Mouse (Mus musculus) hindbrain, embryonic 11.5 days (tissue): ENCODE results near the gene Samd15. TPM values are rescaled to one million over a fixed set of nuclear protein-coding genes. Genes with fewer than 3 reads are reported as not detected.

Experiments used
- ATAC-seq: fragments of 200-750 bp; cut with Nextera tagmentation; 2 replicates; pipeline ENCODE4 v1.8.0; 2017; ENCODE audit warnings: mild to moderate bottlenecking, moderate TSS enrichment, moderate library complexity; ENCODE audit not compliant: low FRiP score
- DNase-seq: peaks from one replicate; pipeline ENCODE4 v3.0.0-alpha.2; 2015; ENCODE audit warnings: low spot score
- H3K27ac ChIP-seq: fragments of 300-500 bp; sonication (generic); 2 replicates; pipeline ENCODE4 v1.5.1; 2014; ENCODE audit warnings: mild to moderate bottlenecking, low read depth, low read length
- H3K27me3 ChIP-seq: fragments of 300-500 bp; sonication (generic); 2 replicates; pipeline ENCODE4 v1.6.1; 2014; ENCODE audit warnings: mild to moderate bottlenecking, low read length, moderate library complexity, mixed read lengths; ENCODE audit not compliant: control insufficient read depth, insufficient read depth
- H3K36me3 ChIP-seq: fragments of 300-500 bp; sonication (generic); 2 replicates; pipeline ENCODE4 v1.6.1; 2014; ENCODE audit warnings: mild to moderate bottlenecking, low read length, moderate library complexity, mixed read lengths; ENCODE audit not compliant: control insufficient read depth, insufficient read depth
- H3K4me1 ChIP-seq: fragments of 300-500 bp; sonication (generic); replicated peaks from 2 replicates; pipeline ENCODE4 v1.6.1; 2014; ENCODE audit warnings: low read length, mixed read lengths; ENCODE audit not compliant: control insufficient read depth, insufficient read depth
- H3K4me2 ChIP-seq: fragments of 300-500 bp; sonication (generic); replicated peaks from 2 replicates; pipeline ENCODE4 v1.6.1; 2014; ENCODE audit warnings: mild to moderate bottlenecking, low read depth, low read length
- H3K4me3 ChIP-seq: fragments of 300-500 bp; sonication (generic); 2 replicates; pipeline ENCODE4 v1.5.1; 2014; ENCODE audit warnings: low read depth, low read length
- H3K9ac ChIP-seq: fragments of 300-500 bp; sonication (generic); 2 replicates; pipeline ENCODE4 v1.6.1; 2014; ENCODE audit warnings: low read depth, low read length
- H3K9me3 ChIP-seq: fragments of 300-500 bp; sonication (generic); 2 replicates; pipeline ENCODE4 v1.6.1; 2016; ENCODE audit warnings: low read length; ENCODE audit not compliant: control insufficient read depth
- WGBS: fragments of 180-500 bp; shearing (Covaris S2); extraction: QIAGEN DNeasy Blood & Tissue Kit; methylation state at CpG from one replicate; pipeline ENCODE4 v1.1.7; 2014; 5-methylcytosine and 5-hydroxymethylcytosine counted together
- polyA plus RNA-seq: library from polyadenylated mRNA; unstranded; fragments of >200 nt; fragmentation: Nextera tagmentation; extraction: Ambion mirVana; gene quantifications from 2 replicates; pipeline ENCODE4 v1.2.1, GENCODE M21; 2014

The Samd15 gene
- polyA plus RNA-seq, 1 experiment from 2014 or later = 1.4 TPM

GRCm38 (mm10) chr12:87217596-87217995, 18.1 kb downstream of the Samd15 start:
- Histone ChIP-seq H3K4me2 (no peak overlapping the region), H3K27ac (no peak overlapping the region), H3K9me3 (no peaks in the 10 kb centered on the region), H3K4me1 (no peaks in the 10 kb centered on the region), H3K27me3 (no peaks in the 10 kb centered on the region), H3K9ac (no peak overlapping the region), H3K36me3 (no peaks in the 10 kb centered on the region), H3K4me3 (no peak overlapping the region)
- no peak for ATAC-seq
- DNase-seq = no peak

GRCm38 (mm10) chr12:87219362-87219761, 19.8 kb downstream of the Samd15 start:
- ATAC-seq = no peak
- WGBS = 78% methylated on average over 7 of the region's 7 CpGs
- no peak overlapping the region for H3K4me3 ChIP-seq

GRCm38 (mm10) chr12:87224950-87225349, 25.4 kb downstream of the Samd15 start:
- H3K4me2 ChIP-seq = no peak overlapping the region
- H3K4me3 ChIP-seq = no peak overlapping the region
- H3K4me1 ChIP-seq = no peaks in the 10 kb centered on the region
- H3K27me3 ChIP-seq = no peaks in the 10 kb centered on the region
- no peak for DNase-seq
- no peak overlapping the region for H3K27ac ChIP-seq
- H3K9ac ChIP-seq = no peak overlapping the region
- H3K9me3 ChIP-seq = no peaks in the 10 kb centered on the region
- WGBS = 71% methylated on average over 10 of the region's 10 CpGs
- ATAC-seq = no peak
- H3K36me3 ChIP-seq = no peaks in the 10 kb centered on the region

More at GRCm38 (mm10) chr12:87219362-87219761, 19.8 kb downstream of the Samd15 start:
- Histone ChIP-seq H3K4me1 (no peaks in the 10 kb centered on the region), H3K9me3 (no peaks in the 10 kb centered on the region), H3K9ac (no peak overlapping the region), H3K27ac (no peak overlapping the region), H3K36me3 (no peaks in the 10 kb centered on the region), H3K27me3 (no peaks in the 10 kb centered on the region), H3K4me2 (no peak overlapping the region)
- no peak for DNase-seq

- Histone ChIP-seq H3K4me2 (no peak overlapping the region), H3K4me3 (no peak overlapping the region), H3K27ac (no peak overlapping the region), H3K9ac (no peak overlapping the region), H3K4me1 (no peaks in the 10 kb centered on the region), H3K27me3 (no peaks in the 10 kb centered on the region), H3K36me3 (no peaks in the 10 kb centered on the region), H3K9me3 (no peaks in the 10 kb centered on the region)
- 82% methylated on average over 7 of the region's 7 CpGs for WGBS
- ATAC-seq (no peak), DNase-seq (no peak)
Measured at GRCm38 (mm10) chr12:87226801-87227200, 27.3 kb downstream of the Samd15 start.

GRCm38 (mm10) chr12:87229633-87230032, 30.1 kb downstream of the Samd15 start:
- no peak overlapping the region for H3K4me3 ChIP-seq
- no peak overlapping the region for H3K4me2 ChIP-seq
- H3K9me3 ChIP-seq = no peaks in the 10 kb centered on the region
- no peak overlapping the region for H3K9ac ChIP-seq
- DNase-seq (no peak), ATAC-seq (no peak)
- H3K4me1 ChIP-seq = no peaks in the 10 kb centered on the region
- H3K27ac ChIP-seq = no peak overlapping the region
- 90% methylated on average over 2 of the region's 2 CpGs for WGBS
- H3K36me3 ChIP-seq = no peaks in the 10 kb centered on the region
- no peaks in the 10 kb centered on the region for H3K27me3 ChIP-seq

GRCm38 (mm10) chr12:87230379-87230895, 30.9 kb downstream of the Samd15 start:
- no peaks in the 10 kb centered on the region for H3K9me3 ChIP-seq
- DNase-seq (no peak), ATAC-seq (no peak)
- H3K4me3 ChIP-seq = no peak overlapping the region
- H3K27ac ChIP-seq = no peak overlapping the region
- H3K9ac ChIP-seq = no peak overlapping the region
- no peaks in the 10 kb centered on the region for H3K27me3 ChIP-seq
- H3K4me1 ChIP-seq = no peaks in the 10 kb centered on the region
- H3K36me3 ChIP-seq = no peaks in the 10 kb centered on the region
- H3K4me2 ChIP-seq = no peak overlapping the region

- WGBS = 90% methylated on average over 5 of the region's 5 CpGs
- Histone ChIP-seq H3K4me1 (no peaks in the 10 kb centered on the region), H3K9ac (no peak overlapping the region), H3K27me3 (no peaks in the 10 kb centered on the region), H3K9me3 (no peaks in the 10 kb centered on the region), H3K36me3 (no peaks in the 10 kb centered on the region; the same call in 1 of the 2 replicates), H3K27ac (no peak overlapping the region), H3K4me3 (no peak overlapping the region), H3K4me2 (no peak overlapping the region)
- ATAC-seq (no peak), DNase-seq (no peak)
Measured at GRCm38 (mm10) chr12:87236882-87237483, 37.5 kb downstream of the Samd15 start.

GRCm38 (mm10) chr12:87238632-87239031, 39.1 kb downstream of the Samd15 start, which contains the start of gene Noxred1:
Noxred1 (minus strand) TSS chr12:87238732.
- no peaks in the 10 kb centered on the region; the same call in 1 of the 2 replicates for H3K36me3 ChIP-seq
- H3K9ac ChIP-seq = no peak within 1 kb of the TSS
- H3K27me3 ChIP-seq = no peaks in the 10 kb centered on the region
- H3K4me1 ChIP-seq = no peaks in the 10 kb centered on the region
- H3K27ac ChIP-seq = no peak within 1 kb of the TSS
- H3K4me2 ChIP-seq = no peak within 1 kb of the TSS
- H3K4me3 ChIP-seq = no peak within 1 kb of the TSS
- ATAC-seq (no peak), DNase-seq (no peak)
- no peaks in the 10 kb centered on the region for H3K9me3 ChIP-seq
- 93% methylated on average over 1 of the region's 1 CpGs for whole genome bisulfite sequencing

- 88% methylated on average over 6 of the region's 6 CpGs for WGBS
- Histone ChIP-seq H3K9me3 (no peaks in the 10 kb centered on the region), H3K36me3 (peaks cover 11% of the 10 kb centered on the region), H3K4me1 (no peaks in the 10 kb centered on the region), H3K4me2 (no peak overlapping the region), H3K4me3 (no peak overlapping the region), H3K27me3 (no peaks in the 10 kb centered on the region), H3K9ac (no peak overlapping the region), H3K27ac (no peak overlapping the region)
- ATAC-seq (no peak), DNase-seq (no peak)
Measured at GRCm38 (mm10) chr12:87250161-87250560, 50.6 kb downstream of the Samd15 start.
